17 mouse cellular contexts compared by ENCODE assay signal in genomic region chr1:92324091-92324950, GRCm38 (mm10).
DNase-seq lines count a peak whose midpoint lies in the region; ATAC-seq and TF ChIP-seq lines count a peak whose summit lies in the region.
"Had no signal": no experiment of that assay in that cellular context is flagged by ENCODE, and none has a peak within 500 bp of the region (broad histone marks: within the 10 kb centered on the region; RNA-seq: fewer than 3 reads in every experiment).

No protein-coding gene starts in this region.

- no peak overlapping the region for H3K4me3 ChIP-seq in hindbrain, embryonic 10.5 days
- H3K4me3 ChIP-seq in hindbrain, postnatal 0 days (ENCODE audit: low read length), result no peak overlapping the region
- no peak overlapping the region for H3K4me3 ChIP-seq in thymus, adult 2 months (ENCODE audit: control insufficient read depth, insufficient read depth, low read length)
- H3K4me3 ChIP-seq in heart, embryonic 10.5 days, result no peak overlapping the region
- H3K4me3 ChIP-seq: hindbrain, embryonic 12.5 days; megakaryocyte, embryonic 14.5 days; neural tube, embryonic 15.5 days had no signal

- no peak overlapping the region for H3K9ac ChIP-seq in hindbrain, postnatal 0 days (replicated peaks; ENCODE audit: low read length)
- H3K9ac ChIP-seq: hindbrain, embryonic 12.5 days; lung, embryonic 14.5 days; neural tube, embryonic 15.5 days had no signal

- no peak for TF ChIP-seq CTCF in hindbrain, postnatal 0 days (IDR thresholded peaks at IDR 0.05; ENCODE audit: low read depth)
- no peak for TF ChIP-seq CTCF in thymus, adult 2 months (IDR thresholded peaks at IDR 0.05; ENCODE audit: borderline replicate concordance, control insufficient read depth, extremely low read depth, insufficient read depth, low read length, poor library complexity)

- H3K4me2 ChIP-seq in hindbrain, postnatal 0 days (ENCODE audit: low read depth, low read length), result no peak overlapping the region
- H3K4me2 ChIP-seq: heart, embryonic 11.5 days; hindbrain, embryonic 12.5 days; lung, embryonic 14.5 days; neural tube, embryonic 15.5 days had no signal

- no peak for ATAC-seq in hindbrain, postnatal 0 days
- ATAC-seq: CD4-positive, CD25-positive, alpha-beta regulatory T cell, adult 4 months; intestine, postnatal 0 days had no signal

- peaks cover 15% of the 10 kb centered on the region for H3K4me1 ChIP-seq in hindbrain, embryonic 10.5 days (replicated peaks)
- H3K4me1 ChIP-seq in hindbrain, postnatal 0 days (ENCODE audit: insufficient read depth, low read length), result no peaks in the 10 kb centered on the region
- H3K4me1 ChIP-seq in thymus, adult 2 months (replicated peaks; ENCODE audit: control insufficient read depth, insufficient read depth, low read length), result no peaks in the 10 kb centered on the region
- peaks cover 5% of the 10 kb centered on the region; the same call in 1 of the 2 replicates for H3K4me1 ChIP-seq in heart, embryonic 10.5 days
- H3K4me1 ChIP-seq: megakaryocyte, embryonic 14.5 days; neural tube, embryonic 15.5 days had no signal

- no peaks in the 10 kb centered on the region for H3K36me3 ChIP-seq in hindbrain, embryonic 10.5 days
- H3K36me3 ChIP-seq in hindbrain, postnatal 0 days (ENCODE audit: insufficient read depth, low read length), result no peaks in the 10 kb centered on the region
- no peaks in the 10 kb centered on the region for H3K36me3 ChIP-seq in thymus, adult 2 months (ENCODE audit: control insufficient read depth, insufficient read depth, low read length)
- H3K36me3 ChIP-seq in heart, embryonic 10.5 days, result no peaks in the 10 kb centered on the region
- H3K36me3 ChIP-seq: hindbrain, embryonic 12.5 days; neural tube, embryonic 15.5 days had no signal

- DNase-seq in hindbrain, embryonic 10.5 days (ENCODE audit: low spot score), result peak; percentile 16
- no peak for DNase-seq in hindbrain, postnatal 0 days (ENCODE audit: low spot score)
- DNase-seq in ES-CJ7 (ENCODE audit: low read depth, low spot score) (peak; percentile 65), R1 (ENCODE audit: low read depth, low spot score) (peak; percentile 55)
- DNase-seq in fibroblast of lung, adult 2 months (ENCODE audit: low read depth), result peak; percentile 21
- DNase-seq in thymus, adult 2 months, result no peak
- no peak for DNase-seq in heart, embryonic 10.5 days (ENCODE audit: low spot score)
- DNase-seq: cerebellum, adult 9-11 months; liver; lung, embryonic 14.5 days; retina, postnatal 1 day had no signal

- no peak for TF ChIP-seq POLR2A in thymus, adult 2 months (IDR thresholded peaks at IDR 0.05; ENCODE audit: control insufficient read depth, extremely low read depth, insufficient read depth, low read length, poor library complexity)

- peak overlapping the region; percentile 64; the same call in 1 of the 2 replicates for H3K27ac ChIP-seq in hindbrain, embryonic 10.5 days
- H3K27ac ChIP-seq in hindbrain, postnatal 0 days, result no peak overlapping the region
- H3K27ac ChIP-seq in thymus, adult 2 months (ENCODE audit: control insufficient read depth, insufficient read depth, low read length), result no peak overlapping the region
- H3K27ac ChIP-seq in heart, embryonic 10.5 days, result no peak overlapping the region
- H3K27ac ChIP-seq: hindbrain, embryonic 12.5 days; neural tube, embryonic 15.5 days had no signal

- no peaks in the 10 kb centered on the region for H3K9me3 ChIP-seq in hindbrain, embryonic 10.5 days
- no peaks in the 10 kb centered on the region for H3K9me3 ChIP-seq in hindbrain, postnatal 0 days (ENCODE audit: low read length)
- no peaks in the 10 kb centered on the region for H3K9me3 ChIP-seq in heart, embryonic 10.5 days
- H3K9me3 ChIP-seq: hindbrain, embryonic 12.5 days; megakaryocyte, embryonic 14.5 days; neural tube, embryonic 15.5 days had no signal

- H3K27me3 ChIP-seq in hindbrain, embryonic 10.5 days (ENCODE audit: insufficient read depth, poor library complexity, severe bottlenecking), result no peaks in the 10 kb centered on the region
- no peaks in the 10 kb centered on the region for H3K27me3 ChIP-seq in hindbrain, postnatal 0 days (ENCODE audit: insufficient read depth, low read length)
- H3K27me3 ChIP-seq in thymus, adult 2 months (ENCODE audit: control insufficient read depth, insufficient read depth, low read length), result no peaks in the 10 kb centered on the region
- H3K27me3 ChIP-seq in heart, embryonic 10.5 days (ENCODE audit: insufficient read depth, poor library complexity, severe bottlenecking), result no peaks in the 10 kb centered on the region; the same call in 1 of the 2 replicates
- H3K27me3 ChIP-seq: hindbrain, embryonic 12.5 days; neural tube, embryonic 15.5 days had no signal

- 47% methylated on average over 14 of the region's 14 CpGs for WGBS in hindbrain, embryonic 10.5 days
- WGBS in hindbrain, postnatal 0 days, result 38% methylated on average over 14 of the region's 14 CpGs
- 86% methylated on average over 14 of the region's 14 CpGs for WGBS in thymus, adult 2 months
- 66% methylated on average over 14 of the region's 14 CpGs for WGBS in heart, embryonic 10.5 days

Comparison
In these comparisons a context has a peak if more than half of its experiments do, and no peak if none do; other contexts are left out.
1. DNase-seq: peak in hindbrain, embryonic 10.5 days (single experiment), ES-CJ7 (single experiment), R1 (single experiment) and fibroblast of lung, adult 2 months (single experiment); none in hindbrain, postnatal 0 days (single experiment), thymus, adult 2 months (single experiment) and heart, embryonic 10.5 days (single experiment).